Mouse (Mus musculus) right cerebral cortex, postnatal 36 days (tissue): Measurements from ENCODE around the gene Aamp.
"Not testable (repeated sequence)": the region's sequence is repeated elsewhere in the genome, so short reads cannot be mapped to it uniquely, and the experiment has no call there.

Experiments used
- DNase-seq, 2 experiments: peaks; one replicate each; pipeline ENCODE4 v3.0.0; 2022; ENCODE audit warnings: low spot score in 2 of 2, mixed read lengths in 1 of 2

Gene Aamp

DNA sequence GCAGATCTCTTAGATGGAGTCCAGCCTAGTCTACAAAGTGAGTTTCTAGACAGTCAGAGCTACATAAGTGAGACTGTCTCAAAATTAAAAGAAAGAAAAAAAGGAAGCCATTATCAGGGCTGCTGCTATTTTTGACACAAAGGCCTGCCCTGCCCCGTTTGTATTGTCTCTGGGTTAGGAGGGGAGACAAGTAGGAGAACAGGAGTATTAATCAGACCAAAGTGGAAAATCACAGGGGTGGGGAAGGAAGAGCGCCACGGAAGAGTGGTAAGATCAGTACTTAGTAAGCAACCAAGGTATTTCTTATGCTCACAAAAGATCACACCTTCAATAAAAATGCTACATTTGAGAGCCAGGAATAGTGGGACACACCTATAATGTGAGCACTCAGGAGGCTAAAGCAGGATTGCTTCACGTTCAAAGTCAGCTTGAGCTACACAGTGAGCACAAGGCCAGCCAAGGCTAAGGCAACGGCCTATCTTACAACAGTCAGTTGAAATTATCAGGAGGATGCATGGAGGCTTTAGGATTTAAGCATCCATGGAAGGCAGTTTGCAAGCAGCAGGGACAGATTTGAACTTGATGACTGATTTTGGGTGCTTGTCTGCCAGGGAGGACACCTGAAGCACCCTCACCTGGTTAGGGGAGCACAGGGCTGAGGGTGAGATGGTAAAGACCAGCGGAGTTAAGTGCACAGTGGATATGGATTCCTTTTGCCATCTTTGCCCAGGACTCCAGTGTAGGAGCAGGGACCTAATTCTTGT is 16.0 kb upstream of the Aamp start:
- DNase-seq, result no peak

DNA sequence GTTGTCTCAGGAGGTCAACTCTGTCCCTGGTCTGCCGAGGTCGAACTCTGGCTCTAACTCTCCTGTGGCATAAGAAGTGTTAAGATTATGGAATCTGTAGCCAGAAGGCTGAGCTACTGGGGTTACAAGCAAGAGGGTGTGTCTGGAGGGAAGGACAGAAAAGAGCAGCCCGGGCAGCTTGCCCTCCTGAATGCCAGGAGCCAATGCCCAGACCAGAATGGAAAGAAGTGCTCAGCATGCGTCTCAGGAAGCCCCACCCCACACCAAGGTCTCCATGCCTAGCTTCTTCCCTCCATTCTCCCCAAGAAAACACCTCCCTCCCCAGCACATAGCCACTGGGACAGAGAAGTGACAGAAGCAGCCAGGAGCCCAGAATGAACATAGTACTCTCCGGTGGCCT is 14.5 kb upstream of the Aamp start:
- DNase-seq, result no peak

DNA sequence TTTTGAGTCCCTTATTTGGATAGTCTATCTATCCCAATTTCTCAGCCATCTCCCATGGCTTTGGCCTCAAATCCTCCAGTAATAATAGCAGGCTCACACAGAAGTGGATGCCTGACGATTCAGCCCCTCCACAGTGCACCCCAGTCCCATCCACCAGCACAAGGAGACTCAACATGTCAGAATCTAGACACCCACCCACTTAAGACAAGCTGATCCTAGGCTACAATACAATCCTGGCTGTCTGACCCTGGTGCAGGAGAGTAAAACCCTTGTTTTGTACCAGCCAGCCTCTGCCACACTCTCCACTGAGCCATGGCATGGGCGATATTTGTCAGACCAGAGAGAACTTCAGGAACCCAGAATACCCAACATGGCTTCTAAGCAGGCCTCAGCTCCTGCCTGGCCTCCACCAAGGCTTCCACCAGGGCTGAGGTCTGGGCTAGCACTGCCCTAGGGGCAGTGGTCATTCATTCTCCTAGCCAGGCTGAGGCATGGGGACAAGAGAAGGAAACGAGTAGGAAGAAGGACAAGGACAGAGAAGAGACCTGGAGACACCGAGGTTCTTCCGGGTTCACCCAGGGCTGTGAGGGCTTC is 13.7 kb upstream of the Aamp start:
- no peak for DNase-seq

DNA sequence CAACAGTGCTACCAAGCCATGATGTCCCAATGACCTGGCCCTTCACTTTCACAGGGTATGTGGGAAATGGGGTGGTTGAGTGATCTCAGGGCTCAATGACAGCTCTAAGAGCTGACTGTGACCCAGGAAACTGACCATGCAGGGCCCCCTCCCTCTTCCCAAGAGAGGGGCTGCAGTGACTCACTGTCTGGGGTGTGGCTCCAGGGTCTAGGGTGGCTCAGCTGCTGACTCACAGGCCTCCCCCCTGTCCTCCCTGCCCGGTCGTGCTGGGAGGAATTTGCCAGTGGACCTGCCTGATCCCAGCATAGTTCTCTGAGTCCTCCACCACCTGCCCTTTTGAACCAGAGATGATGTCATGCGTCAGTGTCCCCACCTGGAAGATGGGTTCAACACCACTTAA is 12.7 kb upstream of the Aamp start:
- DNase-seq, result no peak

DNA sequence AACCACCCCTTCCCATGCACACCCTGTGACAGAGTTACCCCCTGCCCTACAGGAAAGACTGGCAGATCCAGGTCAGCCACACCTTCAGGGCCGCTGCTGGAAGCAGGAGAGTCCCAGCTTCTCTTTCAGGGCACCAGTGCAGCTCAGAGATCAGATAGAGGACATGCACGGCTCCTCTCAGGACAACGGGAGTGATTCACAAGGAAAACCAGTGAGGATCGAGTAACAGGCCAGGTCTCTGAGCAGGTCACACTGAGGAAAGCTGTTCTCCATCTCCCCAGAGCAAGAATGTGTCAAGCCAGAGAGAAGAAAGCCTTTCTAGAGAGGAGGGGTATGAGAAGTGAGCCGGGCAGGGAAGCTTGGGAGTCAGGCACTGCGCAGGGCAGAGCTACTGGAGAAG is 11.9 kb upstream of the Aamp start:
- no peak for DNase-seq

DNA sequence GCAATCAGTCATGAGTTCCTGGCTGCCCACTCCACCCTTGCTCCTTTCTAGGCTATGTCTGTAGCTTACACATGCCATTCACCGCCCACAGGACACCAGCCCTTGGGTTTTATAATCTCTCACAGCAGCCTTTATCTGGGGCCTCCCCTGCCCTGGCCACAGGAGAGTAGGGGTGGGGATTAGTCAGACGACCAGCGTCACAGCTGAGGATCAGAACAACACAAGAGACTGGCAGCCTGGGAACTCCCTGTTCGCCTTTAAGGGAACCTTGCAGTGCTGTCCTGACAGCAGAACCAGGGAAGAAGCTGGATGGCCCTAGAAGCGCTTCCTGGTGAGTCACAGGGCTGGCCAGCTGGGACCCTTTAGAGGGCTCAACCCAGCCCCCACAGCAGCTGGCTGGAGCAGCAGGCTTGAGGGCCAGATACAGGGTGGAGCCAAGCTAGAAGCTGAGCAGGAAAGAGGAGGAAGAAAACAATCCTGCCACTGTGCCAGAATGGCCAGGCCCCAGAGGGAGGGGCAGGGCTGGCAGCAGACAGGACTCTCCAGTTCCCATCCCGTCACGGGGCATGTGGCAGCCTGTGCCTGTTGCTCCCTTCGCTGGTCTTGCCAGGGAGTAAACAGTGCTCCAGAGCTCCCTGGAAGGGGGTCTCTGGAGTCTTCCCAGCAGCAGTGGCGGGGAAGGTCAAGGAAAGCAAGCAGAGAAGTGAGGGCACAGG is 11.1 kb upstream of the Aamp start:
- DNase-seq, result peak; percentile 84 to 86

DNA sequence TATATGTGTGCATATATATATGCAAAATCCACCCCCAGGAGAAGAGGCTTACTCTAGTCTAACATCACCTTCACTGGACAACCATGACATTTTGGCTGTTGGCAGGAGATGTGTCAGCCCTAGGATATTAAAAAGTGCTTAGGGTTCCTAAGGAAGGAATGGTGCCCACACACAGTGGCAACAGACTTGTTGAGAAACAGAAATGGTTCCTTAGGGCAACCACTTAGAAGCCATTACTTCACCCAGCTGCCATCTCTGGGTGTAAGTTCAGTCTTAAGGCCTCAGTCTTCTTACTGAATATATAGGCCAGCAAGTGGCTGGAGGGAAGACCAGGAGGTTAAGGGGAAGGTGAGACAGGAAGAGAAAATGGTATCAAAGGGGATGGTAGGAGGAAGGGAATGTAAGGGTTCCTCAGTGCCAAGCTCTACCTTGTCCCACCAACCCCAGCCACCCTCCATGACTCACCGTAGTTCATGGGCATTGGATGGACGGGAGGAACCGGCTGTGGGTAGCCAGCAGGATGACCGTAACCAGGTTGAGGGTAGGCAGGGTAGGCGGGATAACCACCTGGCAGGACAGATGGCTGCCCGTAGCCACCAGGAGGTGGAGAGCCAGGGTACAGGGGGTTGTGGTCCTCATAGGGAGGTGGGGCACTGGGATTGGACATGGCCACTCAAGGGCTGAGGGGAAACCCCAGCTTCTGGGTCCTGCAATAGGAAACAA is 10.4 kb upstream of the Aamp start:
- DNase-seq, result no peak

DNA sequence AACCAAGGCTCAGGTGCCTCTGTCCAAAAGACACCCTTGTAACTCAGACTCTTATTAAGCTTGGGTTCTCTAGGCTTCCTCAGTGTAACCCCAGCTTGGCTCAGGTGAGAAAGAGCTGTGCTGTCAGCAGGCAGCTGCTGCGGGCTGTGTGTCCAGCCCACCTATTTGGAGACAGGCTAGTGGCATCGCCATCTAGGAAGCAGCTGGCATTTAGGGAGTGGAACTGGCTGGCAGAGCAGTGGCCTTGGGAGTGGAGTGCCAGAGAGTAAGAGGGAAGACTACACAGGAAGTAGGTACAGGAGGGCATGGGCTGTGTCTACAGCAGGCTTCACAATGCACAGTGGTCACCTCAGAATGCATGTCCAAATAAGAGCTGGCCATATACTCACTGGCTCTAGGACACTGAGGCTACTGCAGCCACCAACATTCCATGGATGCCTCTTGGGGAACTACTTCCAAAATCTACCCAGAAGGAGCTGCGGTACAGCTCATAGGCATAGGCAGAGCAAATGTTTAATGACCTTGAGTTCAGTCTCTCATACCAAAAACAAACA is 9.6 kb upstream of the Aamp start:
- no peak for DNase-seq

DNA sequence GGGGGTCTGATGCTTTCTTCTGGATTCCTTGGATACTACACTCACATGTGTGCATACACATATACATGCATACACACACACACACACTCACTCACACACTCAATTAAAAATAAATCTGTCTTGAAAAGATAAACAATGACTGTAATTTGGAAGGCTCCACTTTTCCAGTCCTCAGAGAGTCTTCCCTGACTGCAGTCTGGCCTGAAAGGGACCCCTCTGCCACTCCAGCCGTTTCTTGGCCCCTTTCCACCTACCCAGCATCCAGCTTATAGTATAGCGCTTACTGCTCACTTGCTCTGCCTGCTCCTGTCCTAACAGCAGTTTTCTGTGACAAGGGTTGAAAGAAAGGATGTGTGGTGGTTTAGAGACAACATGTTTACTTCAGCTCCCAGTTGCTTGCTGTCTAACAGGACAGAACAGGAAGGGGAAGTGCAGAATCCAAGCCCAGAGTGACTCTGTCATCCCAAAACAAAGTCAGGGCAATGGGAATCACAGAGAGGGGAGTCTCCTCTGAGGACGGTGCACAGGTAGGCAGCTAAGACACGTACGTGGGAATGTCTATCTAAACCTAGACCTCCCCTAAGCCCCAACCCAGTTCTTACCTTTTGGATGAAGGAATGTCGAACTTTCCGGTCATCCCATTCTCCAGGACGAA is 8.9 kb upstream of the Aamp start:
- DNase-seq, result no peak

DNA sequence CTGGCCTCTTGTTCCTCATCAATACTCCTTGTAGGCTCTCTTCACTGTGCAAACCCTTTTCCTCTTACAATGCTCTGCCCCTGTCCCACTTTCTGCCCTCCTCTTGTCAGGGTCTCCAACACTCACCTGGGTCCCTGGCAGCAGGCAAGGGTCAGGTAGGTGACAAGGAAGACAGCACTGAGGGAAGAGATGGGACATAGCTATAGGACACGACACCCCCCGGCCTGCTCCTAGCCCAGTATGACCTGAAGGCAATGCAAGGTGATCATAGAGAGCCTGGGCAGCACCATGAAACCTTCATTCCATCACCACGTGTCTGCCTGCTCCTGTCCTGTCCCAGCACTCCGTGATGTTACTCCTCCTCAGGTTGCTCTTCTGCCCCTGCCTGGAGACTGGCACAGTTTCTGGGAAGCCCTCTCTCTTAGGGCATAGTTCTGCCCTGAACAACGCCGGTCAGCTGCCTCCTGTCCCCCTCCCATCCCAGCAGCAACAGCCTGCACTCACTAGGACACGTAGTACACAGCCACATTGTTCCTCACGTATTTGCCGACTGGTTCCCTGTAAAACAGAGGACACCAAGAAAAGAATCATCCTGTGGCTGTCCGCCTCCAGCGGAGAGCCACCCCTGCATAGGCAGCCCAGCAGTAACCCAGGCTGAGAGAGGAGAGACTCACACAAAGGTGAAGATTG is 7.9 kb upstream of the Aamp start:
- DNase-seq, result no peak

DNA sequence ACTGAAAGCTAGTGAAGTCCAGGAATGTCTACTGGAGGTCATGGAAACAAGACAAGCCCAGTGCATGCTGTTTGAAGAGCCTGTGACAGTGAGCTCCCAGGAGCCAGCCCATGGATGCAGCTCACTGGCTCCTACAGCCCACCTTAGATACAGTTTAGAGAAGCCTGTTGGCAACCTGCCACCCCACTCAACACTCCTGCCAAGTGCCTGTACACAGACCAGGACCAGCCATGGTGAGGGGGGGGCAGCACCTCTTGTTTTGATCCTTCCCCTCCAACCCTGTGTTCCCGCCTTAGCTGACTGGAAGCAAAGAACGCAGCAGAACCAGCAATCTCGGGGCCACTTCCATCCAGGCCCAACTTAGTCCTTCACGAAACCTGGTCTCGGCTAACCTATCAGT is 5.6 kb upstream of the Aamp start:
- DNase-seq, result no peak

DNA sequence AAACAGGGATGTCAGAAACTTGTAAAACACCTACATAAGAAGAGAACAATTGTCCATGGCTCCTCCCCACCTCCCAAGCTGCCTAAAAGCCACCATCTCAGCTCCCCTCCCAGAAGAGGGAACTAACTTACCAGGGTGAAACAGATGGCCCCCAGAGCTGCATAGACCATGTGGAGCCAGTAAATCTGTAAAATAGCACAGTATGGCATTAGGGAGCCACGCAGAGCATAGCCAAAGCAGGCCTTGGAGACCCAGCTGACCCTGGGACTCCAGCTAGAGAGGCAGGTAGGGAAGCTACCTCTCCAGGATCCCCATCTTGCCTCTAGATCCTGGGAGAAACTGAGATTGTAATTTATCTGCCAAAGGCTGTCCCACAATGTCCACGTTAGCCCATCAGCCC is 5.2 kb upstream of the Aamp start:
- DNase-seq, result no peak

DNA sequence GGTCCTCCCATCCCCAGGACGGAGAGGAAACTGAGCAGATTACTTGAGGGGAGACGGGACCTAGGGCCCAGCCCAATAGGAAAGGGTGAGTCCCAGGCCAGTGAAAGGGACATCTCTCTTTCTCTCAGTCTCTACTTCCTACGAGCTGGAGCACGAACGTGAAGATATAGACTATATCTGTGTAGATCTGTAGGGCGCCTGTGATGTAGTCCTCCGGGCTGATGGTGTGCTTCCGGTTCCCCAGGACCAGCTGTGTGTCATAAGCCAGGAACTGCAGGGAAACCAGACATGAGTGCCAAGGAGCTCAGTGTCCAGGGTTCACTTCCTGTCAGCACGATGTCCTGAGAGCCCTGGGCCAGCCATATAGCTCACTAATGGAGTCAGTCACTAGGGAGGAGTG is 4.7 kb upstream of the Aamp start:
- DNase-seq, result no peak

DNA sequence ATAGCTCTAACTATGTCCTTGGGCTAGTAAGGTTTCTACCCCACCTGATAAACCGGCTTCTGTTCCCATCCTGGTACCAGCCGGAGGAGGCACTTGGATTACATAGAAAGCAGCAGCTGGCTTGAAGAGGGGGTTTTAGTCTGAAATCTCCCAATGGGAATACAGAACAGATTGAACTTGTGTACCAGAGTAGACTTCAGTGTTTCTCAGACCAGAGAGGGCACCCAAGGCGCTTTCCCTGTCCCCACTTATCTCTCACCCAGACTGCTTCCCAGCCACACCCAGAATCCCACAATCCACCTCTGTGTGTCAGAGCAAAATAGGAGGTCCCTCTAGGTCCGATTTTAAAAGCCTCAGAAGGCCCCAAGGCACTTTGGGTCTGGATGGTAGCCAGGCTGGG is 3.8 kb upstream of the Aamp start:
- DNase-seq, result no peak

DNA sequence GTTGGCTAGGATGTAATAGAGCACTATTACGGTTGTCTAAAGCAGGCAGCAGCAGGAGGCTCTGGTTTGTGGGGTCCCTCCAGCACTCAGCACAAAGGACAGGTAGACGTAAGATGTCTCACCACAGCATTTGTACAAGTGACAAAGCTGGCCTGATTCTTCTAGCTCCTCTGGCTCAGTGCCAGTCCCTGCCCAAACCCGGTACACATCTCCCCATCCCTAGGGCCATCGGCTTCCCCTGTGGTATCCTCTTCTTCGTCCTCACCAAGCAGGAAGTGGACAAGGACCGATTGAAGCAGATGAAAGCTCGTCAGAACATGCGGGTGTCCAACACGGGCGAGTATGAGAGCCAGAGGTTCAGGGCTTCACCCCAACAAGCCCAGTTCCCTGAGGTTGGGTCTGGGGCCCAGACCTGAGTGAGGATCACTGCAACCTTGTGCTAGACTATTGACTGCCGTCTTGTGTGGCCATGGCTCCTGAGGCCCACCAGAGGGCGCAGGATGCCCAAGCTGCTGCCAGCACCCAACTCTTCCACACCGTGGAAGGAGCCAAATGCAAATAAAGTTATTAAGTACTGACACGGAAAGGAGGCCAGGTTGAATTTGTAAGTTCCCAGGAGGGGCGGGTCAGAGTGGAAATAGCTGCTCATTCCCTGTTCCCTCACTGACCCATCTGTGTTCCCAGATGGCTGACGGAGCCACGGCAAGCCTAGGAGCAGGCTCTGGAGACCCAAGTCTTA is 2.5 kb upstream of the Aamp start:
- DNase-seq, result not testable (repeated sequence)

DNA sequence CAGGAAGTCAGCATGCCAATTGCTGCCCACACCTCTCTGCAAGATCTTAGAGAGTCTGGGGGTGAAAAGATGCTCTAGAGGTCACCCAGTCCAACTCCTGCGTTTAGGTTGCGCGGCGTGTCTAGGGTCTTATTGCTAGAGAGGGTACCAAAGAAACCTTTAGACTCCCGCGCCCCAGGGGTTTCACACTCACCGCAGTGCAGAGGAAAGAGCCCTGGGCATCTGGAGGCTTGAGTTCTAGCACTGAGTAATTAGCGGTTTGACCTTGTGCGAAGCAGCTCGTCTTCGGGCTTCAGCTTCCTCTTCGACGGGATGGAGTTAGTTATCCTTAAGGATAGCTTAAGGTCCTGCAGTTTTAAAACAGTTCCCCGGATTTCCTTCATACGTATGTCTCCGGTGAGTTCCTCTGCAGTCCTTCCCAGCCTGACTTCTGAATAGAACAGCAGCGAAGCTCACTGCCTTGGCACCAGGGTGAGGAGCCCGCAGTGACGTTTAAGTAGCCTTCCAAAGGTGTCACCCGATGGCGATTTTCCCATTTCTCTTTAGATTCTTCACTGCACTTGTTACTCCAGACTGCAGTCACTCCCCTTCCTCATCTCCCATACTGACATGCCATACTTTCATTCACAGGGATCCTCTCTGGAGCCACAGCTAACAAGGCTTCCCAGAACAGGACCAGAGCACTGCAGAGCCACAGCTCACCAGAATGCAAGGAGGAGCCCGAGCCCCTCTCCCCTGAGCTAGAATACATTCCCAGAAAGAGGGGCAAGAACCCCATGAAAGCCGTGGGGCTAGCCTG is 873 bp upstream of the Aamp start:
- DNase-seq, result no peak

DNA sequence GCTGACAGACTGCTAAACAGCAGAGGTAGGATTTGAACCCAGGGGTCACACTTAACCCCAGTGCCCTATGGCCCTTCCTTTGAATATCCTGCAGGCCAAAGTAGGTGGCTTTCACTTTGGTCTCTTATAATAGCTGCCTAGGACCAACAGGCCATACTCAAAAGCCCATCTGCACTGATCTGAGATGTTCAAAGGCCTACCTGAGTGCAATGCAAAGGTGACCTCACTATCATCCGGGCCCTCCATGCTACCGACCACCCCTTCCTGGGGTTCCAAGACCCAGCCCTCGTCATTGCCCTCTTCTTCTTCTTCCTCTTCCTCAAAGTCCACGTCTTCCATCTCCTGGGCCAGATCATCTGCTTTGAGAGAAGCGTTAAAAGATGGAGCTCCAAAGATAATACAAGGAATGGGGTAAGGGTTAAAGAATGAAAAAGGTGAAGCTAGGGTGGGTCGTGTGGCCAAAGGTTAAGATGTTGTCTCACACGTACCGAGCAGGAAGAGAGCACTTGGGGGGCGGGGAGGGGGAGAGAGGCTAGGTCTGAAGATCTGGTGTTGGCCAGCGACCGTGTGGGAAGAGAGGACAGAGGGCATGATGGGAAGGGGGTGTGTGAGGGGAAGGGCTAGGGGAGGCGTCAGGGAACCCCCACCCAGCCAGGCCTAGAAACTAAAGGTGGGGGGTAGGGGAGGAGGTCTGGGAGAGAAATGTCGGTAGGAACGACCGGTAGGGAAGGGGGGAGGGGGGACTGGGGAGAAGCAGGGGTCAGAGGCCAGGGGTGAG is 663 bp downstream of the Aamp start:
- DNase-seq, result peak in 1 of 2 experiments; percentile 32

DNA sequence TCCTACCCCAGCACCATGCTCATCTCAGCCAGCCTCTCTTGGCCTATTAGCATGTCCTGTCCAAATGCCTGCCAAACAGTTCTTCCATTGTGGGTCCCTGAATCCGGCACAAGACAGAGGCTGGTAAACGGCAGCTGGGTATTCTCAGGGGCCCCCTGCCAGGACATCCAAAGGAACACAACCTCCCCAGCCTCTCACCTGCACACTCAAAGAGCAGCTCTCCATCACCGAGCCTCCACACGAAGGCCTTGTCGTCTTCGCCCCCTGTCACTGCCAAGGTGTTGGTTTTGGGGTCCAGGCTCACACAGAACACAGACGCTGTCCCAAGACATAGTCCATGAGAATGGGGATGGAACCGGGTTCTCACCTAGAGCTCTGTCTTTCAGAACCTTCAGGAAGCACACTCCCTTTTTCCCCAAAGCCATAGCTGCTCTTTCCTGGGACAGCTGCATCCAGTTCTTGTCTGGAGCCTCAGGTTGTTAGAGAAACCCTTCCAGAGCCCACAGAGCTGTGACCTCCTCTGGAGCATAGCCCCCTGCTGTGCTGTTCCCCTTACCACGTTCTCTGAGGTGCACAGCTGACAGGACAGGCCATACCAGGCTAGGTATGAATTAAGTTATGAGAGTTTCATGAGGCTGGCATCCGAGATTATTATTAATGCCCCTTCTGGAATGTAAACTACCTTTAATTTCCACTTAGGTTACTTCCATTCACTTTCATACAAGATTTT is 1.5 kb downstream of the Aamp start:
- DNase-seq, result no peak
